In the genomic region with DNA sequence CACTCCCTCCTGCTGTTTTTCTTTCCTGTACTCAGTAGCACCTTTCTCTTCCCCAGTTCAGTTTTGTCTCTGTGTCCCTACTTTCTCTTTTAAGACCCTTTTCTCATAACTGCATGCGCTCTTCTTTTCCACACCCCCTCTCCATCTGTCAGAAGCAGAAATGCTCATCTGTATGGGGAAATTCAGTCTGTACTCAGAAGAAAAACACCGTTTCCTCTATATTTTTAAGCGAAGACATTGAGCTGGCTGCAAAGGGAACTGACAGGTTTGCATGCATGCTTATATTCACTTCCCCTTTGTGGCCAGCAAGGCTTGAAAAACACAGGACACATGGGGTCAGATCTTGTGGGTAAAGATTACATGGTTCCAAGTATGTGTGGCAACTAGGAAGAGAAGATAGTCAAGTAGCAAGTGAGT, we compare ENCODE assay signal across 13 mouse cellular contexts. TPM values are rescaled to one million over a fixed set of nuclear protein-coding genes. Genes with fewer than 3 reads are reported as not detected.
DNase-seq lines count a peak whose midpoint lies in the region; ATAC-seq and TF ChIP-seq lines count a peak whose summit lies in the region.
"Had no signal": no experiment of that assay in that cellular context is flagged by ENCODE, and none has a peak within 500 bp of the region (broad histone marks: within the 10 kb centered on the region; RNA-seq: fewer than 3 reads in every experiment).

No protein-coding gene starts in this region.

- no peak for TF ChIP-seq POLR2A in small intestine, adult 2 months (IDR thresholded peaks at IDR 0.05; ENCODE audit: low read depth, low read length)

- no peak overlapping the region for H3K4me2 ChIP-seq in liver, embryonic 13.5 days
- H3K4me2 ChIP-seq: hindbrain, embryonic 15.5 days; limb, embryonic 15.5 days; neural tube, embryonic 13.5 days had no signal

- peaks cover 25% of the 10 kb centered on the region for H3K4me1 ChIP-seq in liver, embryonic 13.5 days (replicated peaks)
- peaks cover 4% of the 10 kb centered on the region; the same call in 1 of the 2 replicates for H3K4me1 ChIP-seq in small intestine, adult 2 months (ENCODE audit: control insufficient read depth, insufficient read depth, insufficient read length, low read length)
- H3K4me1 ChIP-seq: hindbrain, embryonic 15.5 days; limb, embryonic 15.5 days; neural tube, embryonic 13.5 days had no signal

- WGBS in liver, embryonic 13.5 days (ENCODE audit: insufficient replicate concordance): 36% methylated on average over 3 of the region's 3 CpGs
- 79% methylated on average over 3 of the region's 3 CpGs for WGBS in small intestine, adult 2 months

- H3K27me3 ChIP-seq in liver, embryonic 13.5 days: no peaks in the 10 kb centered on the region
- no peaks in the 10 kb centered on the region for H3K27me3 ChIP-seq in small intestine, adult 2 months (ENCODE audit: control insufficient read depth, insufficient read depth, low read length)
- H3K27me3 ChIP-seq: hindbrain, embryonic 15.5 days; limb, embryonic 15.5 days; neural tube, embryonic 13.5 days had no signal

- no peaks in the 10 kb centered on the region for H3K9me3 ChIP-seq in liver, embryonic 13.5 days (replicated peaks)
- H3K9me3 ChIP-seq: hindbrain, embryonic 15.5 days; limb, embryonic 15.5 days; neural tube, embryonic 13.5 days had no signal

- TF ChIP-seq CTCF in small intestine, adult 2 months (IDR thresholded peaks at IDR 0.05; ENCODE audit: extremely low read depth, insufficient read length, insufficient replicate concordance, low read depth, low read length): no peak

- H3K36me3 ChIP-seq in liver, embryonic 13.5 days: no peaks in the 10 kb centered on the region
- no peaks in the 10 kb centered on the region for H3K36me3 ChIP-seq in small intestine, adult 2 months (ENCODE audit: control insufficient read depth, insufficient read depth, low read length)
- H3K36me3 ChIP-seq: hindbrain, embryonic 15.5 days; limb, embryonic 15.5 days; neural tube, embryonic 13.5 days had no signal

- no peak overlapping the region for H3K9ac ChIP-seq in liver, embryonic 13.5 days
- H3K9ac ChIP-seq: hindbrain, embryonic 15.5 days; limb, embryonic 15.5 days; neural tube, embryonic 13.5 days had no signal

- H3K4me3 ChIP-seq in liver, embryonic 13.5 days (replicated peaks): no peak overlapping the region
- no peak overlapping the region for H3K4me3 ChIP-seq in small intestine, adult 2 months (ENCODE audit: low read depth, low read length)
- H3K4me3 ChIP-seq: erythroblast, embryonic 14.5 days; hindbrain, embryonic 15.5 days; limb, embryonic 15.5 days; neural tube, embryonic 13.5 days had no signal

- peak; percentile 43; the same call in 1 of the 2 replicates for ATAC-seq in liver, embryonic 13.5 days (ENCODE audit: low read depth)

- peak; percentile 94 for DNase-seq in heart, adult 11 months
- DNase-seq in heart, postnatal 25 days (ENCODE audit: low spot score): no peak
- peak; percentile 15 to 18 for DNase-seq in right cerebral cortex, adult 2 months (ENCODE audit: low spot score in 2 of 2)
- no peak for DNase-seq in right cerebral cortex, postnatal 14 days
- DNase-seq in liver, embryonic 13.5 days: no peak
- no peak for DNase-seq in cerebellum, adult 11 months
- no peak for DNase-seq in cerebellum, adult 18-20 months

- H3K27ac ChIP-seq in liver, embryonic 13.5 days: peak overlapping the region; percentile 34; the same call in 1 of the 2 replicates
- H3K27ac ChIP-seq in small intestine, adult 2 months (ENCODE audit: insufficient read depth, low read depth, low read length): peak overlapping the region; percentile 55; the same call in 1 of the 2 replicates
- H3K27ac ChIP-seq: hindbrain, embryonic 15.5 days; limb, embryonic 15.5 days; neural tube, embryonic 13.5 days had no signal

- intact Hi-C loops in heart, postnatal 25 days (cut with DNase I): loop anchor here (2.0 to 10.0 kb wide), 5 partner anchors 34 to 980 kb away; partner anchors contain the start of genes 1810030O07Rik and Ddx3x

RNA-seq across cellular contexts. Expression of gene Gpr82, which starts 6.2 kb away (rescaled TPM):
- not detected for total RNA-seq in heart, postnatal 25 days (2021)
- not detected in 2 replicates for polyA plus RNA-seq in liver, embryonic 13.5 days (2015; fragmentation: Nextera tagmentation; extraction: Ambion mirVana)
- polyA plus RNA-seq in small intestine, adult 2 months (2012; rRNA removed): not detected in 2 replicates
- polyA plus RNA-seq: brain, embryonic 14.5 days; erythroblast, embryonic 14.5 days had no signal

RNA-seq across cellular contexts. Expression of gene Gpr34, which starts 23.1 kb away (rescaled TPM):
- 1 to 10 TPM; 2.2 to 2.6 TPM for total RNA-seq in heart, postnatal 25 days (2021)
- 0.29 and 0.44 TPM in 2 replicates for polyA plus RNA-seq in liver, embryonic 13.5 days (2015; fragmentation: Nextera tagmentation; extraction: Ambion mirVana)
- not detected in 2 replicates for polyA plus RNA-seq in small intestine, adult 2 months (2012; rRNA removed)
- polyA plus RNA-seq: erythroblast, embryonic 14.5 days had no signal

Comparison
In these comparisons a context has a peak if more than half of its experiments do, and no peak if none do; other contexts are left out.
1. DNase-seq: peak in heart, adult 11 months (single experiment) and right cerebral cortex, adult 2 months (2 of 2); none in heart, postnatal 25 days (single experiment), right cerebral cortex, postnatal 14 days (single experiment), liver, embryonic 13.5 days (single experiment), cerebellum, adult 11 months (single experiment) and cerebellum, adult 18-20 months (0 of 2).